Mouse (Mus musculus): Measurements from ENCODE around the gene Cbx4. TPM values are rescaled to one million over a fixed set of nuclear protein-coding genes. Genes with fewer than 3 reads are reported as not detected.

Cbx4 gene
- total RNA-seq (2021) = 100 to 1,000 TPM; 200 to 332 TPM
- long read RNA-seq, experiment 1, full-length matches to known transcripts = 87 of 124 reads
- long read RNA-seq, experiment 1, partial matches to known transcripts = 4 of 124 reads
- long read RNA-seq, experiment 1, other reads (novel, unspliced or antisense) = 33 of 124 reads
- long read RNA-seq, experiment 2, full-length matches to known transcripts = 26 of 31 reads
- long read RNA-seq, experiment 2, partial matches to known transcripts = 2 of 31 reads
- long read RNA-seq, experiment 2, other reads (novel, unspliced or antisense) = 3 of 31 reads

- DNase-seq = peak; percentile 97 to 98
These were observed at the start of gene Cbx4 for GRCm38 (mm10) chr11:119086144-119086971. Gene Cbx4 (minus strand): TSS chr11:119086221.

- no peak for DNase-seq
These were observed 48.6 kb upstream of the Cbx4 start for GRCm38 (mm10) chr11:119134586-119134985.

DNA sequence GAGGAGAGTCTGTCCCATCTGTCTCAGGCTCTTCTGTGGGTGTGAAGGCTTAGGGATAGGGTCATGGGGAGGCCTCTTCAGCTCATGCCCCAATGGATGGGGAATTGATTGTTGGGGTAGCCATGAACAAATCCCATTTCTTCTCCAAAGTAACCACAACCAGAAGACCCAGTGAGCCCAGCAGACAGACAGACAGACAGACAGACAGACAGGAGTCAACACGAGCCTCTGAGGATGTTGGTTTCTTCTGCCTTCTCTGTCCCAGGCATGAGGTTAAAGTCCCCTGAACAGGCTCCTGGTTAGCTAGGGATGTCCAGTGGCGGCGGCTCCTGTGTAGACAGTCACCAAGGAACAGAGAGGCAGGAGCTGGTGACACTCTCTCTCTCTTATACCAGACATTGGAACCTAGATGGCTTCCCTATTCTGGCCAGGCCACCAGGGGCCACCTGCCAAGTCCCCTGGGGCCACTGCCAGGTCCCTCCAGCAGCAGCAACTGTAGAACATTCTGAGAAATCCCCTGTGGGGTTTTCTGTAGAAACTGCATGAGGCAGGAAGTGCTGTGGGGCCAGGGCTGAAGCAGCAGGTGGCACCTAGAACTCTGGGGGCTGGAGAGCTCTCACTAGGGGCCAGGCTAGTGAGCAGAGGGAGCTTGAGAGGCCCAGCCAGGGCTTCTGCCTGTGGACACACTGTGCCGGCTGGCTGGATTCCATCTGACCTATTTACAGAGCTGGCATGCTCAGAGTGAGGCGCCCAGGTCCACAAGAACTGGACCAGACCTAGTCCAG is 47.6 kb upstream of the Cbx4 start:
- DNase-seq = peak; percentile 84 to 89

GRCm38 (mm10) chr11:119132198-119133035 is 46.4 kb upstream of the Cbx4 start:
- DNase-seq = no peak

DNA sequence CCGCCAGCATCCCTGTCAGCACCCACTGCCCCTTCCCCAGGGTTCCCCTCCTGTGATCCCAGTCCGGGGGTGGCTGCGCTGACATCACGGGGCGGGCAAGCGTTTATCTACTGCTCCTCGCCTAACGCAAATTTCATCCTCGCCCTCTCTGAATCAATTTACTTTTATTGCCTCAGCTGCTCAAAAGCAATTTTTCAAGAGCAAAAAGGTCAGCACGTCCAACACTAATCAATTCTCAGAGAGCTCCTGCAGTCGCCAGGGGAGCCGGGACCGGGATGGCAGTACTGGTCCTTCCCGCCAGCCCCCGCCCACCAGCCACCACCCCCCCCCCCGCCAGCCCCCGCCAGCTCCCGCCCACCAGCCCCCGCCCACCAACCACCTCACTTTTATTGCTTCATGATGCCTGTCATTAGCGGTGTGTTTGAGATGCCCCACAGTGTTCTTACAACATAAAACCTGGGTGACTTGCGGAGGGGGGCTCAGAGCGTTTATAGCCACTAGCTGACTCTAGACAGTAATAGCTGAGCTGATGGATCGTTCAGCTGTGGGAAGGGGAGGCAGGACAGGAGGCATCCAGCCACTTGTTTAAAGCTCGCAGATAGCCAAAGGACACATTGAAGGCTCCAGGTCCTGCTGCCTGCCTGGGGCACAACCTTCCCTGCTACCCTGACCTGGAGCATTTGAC is 44.2 kb upstream of the Cbx4 start:
- DNase-seq = no peak

- DNase-seq = peak; percentile 75 to 83
These were observed 43.4 kb upstream of the Cbx4 start for GRCm38 (mm10) chr11:119129281-119130058.

DNA sequence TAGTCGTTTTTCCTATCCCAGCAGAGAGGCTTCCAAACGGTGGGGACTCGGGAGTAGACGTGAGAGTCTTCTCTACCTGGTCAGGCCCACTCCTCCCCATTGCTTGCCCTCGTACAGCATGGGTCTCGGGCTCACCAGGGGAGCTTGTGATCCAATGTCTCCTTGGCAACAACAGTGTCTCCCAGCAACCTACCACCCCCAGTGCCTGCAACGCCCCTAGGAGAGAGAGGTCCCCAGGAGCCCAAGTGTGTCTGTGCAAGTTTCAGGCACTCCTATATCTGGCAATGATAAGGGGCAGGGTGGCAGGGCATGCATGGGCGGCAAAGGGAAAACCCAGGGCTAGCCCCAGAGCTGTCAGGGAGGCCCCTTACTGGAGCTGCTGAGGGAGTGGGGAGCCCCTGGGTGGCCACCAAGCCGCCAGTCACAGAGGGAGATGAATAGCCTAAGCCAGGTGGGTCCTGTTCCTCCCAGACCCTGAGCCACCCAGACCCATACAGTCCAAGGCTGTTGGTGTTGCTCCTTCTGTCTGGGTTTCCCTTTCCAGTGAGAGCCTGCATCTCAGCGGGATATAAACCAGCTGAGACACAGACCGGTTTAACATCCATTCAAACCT is 42.8 kb upstream of the Cbx4 start:
- DNase-seq = no peak

- DNase-seq = peak; percentile 96 to 97
These were observed 41.9 kb upstream of the Cbx4 start for GRCm38 (mm10) chr11:119127686-119128473.

- peak; percentile 62 to 63 for DNase-seq
These were observed 41.1 kb upstream of the Cbx4 start for GRCm38 (mm10) chr11:119127147-119127546.

- peak; percentile 97 for DNase-seq
These were observed 40.2 kb upstream of the Cbx4 start for GRCm38 (mm10) chr11:119125929-119126861.

GRCm38 (mm10) chr11:119124536-119124935 is 38.5 kb upstream of the Cbx4 start:
- DNase-seq = peak; percentile 90 to 93

GRCm38 (mm10) chr11:119123522-119124319 is 37.7 kb upstream of the Cbx4 start:
- DNase-seq = peak; percentile 39 to 51

GRCm38 (mm10) chr11:119122396-119122795 is 36.4 kb upstream of the Cbx4 start:
- DNase-seq = no peak

GRCm38 (mm10) chr11:119118905-119119304 is 32.9 kb upstream of the Cbx4 start:
- no peak for DNase-seq

- peak; percentile 53 to 62 for DNase-seq
These were observed 31.9 kb upstream of the Cbx4 start for GRCm38 (mm10) chr11:119117945-119118344.

DNA sequence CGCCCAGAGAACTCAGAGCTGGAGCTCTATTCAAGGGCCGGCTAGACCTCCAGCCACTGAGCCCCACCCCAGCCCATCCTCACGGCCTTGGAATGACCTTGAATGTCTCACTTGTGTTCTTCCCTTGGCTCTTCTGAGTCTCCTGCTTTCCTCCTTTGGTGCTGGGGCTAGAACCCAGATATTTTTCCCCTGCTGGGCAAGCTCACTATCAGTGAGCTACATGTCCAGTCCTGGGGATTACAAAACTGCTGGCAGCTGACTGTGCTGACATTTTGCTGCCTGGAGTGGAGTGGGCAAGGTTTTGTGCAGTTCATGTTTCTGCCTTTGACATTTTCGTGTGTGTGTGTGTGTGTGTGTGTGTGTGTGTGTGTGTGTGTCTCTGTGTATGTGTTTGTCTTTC is 31.0 kb upstream of the Cbx4 start:
- peak; percentile 75 to 77 for DNase-seq

DNA sequence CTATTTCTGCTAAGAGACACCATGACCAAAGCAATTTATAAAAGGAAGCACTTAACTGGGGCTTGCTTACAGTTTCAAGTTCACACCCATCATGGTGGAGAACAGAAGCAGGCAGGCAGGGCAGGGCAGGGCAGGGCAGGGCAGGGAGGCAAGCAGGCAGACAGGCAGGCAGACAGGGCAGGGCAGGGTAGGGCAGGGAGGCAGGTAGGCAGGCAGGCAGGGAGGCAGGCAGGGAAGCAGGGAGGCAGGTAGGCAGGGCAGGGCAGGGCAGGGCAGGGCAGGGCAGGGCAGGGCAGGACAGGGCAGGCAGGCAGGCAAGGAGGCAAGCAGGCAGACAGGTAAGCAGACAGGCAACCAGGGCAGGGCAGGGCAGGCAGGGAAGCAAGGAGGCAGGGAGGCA is 26.7 kb upstream of the Cbx4 start:
- no peak for DNase-seq

Measured in adrenal gland, postnatal 36 days (tissue).